ENCODE assay signal across 15 mouse cellular contexts in genomic region chr16:91734771-91735170, GRCm38 (mm10). TPM values are rescaled to one million over a fixed set of nuclear protein-coding genes. Genes with fewer than 3 reads are reported as not detected.
A peak's percentile ranks its signal among the peaks of the same experiment; 100 is the strongest.
DNase-seq lines count a peak whose midpoint lies in the region; ATAC-seq and TF ChIP-seq lines count a peak whose summit lies in the region.
"Had no signal": no experiment of that assay in that cellular context is flagged by ENCODE, and none has a peak within 500 bp of the region (broad histone marks: within the 10 kb centered on the region; RNA-seq: fewer than 3 reads in every experiment).

No protein-coding gene starts in this region.

- no peak for TF ChIP-seq CTCF in bone marrow macrophage, adult 2 months (IDR thresholded peaks at IDR 0.05; ENCODE audit: low read depth, low read length)

- ATAC-seq in limb, embryonic 13.5 days (ENCODE audit: low FRiP score, low read depth) = no peak

- peak overlapping the region; percentile 45 for H3K9ac ChIP-seq in limb, embryonic 13.5 days
- H3K9ac ChIP-seq: hindbrain, embryonic 14.5 days; liver, embryonic 14.5 days had no signal

- WGBS in limb, embryonic 13.5 days = 57% methylated on average over 5 of the region's 5 CpGs
- 78% methylated on average over 5 of the region's 5 CpGs for WGBS in limb, embryonic 10.5 days

- H3K27me3 ChIP-seq in limb, embryonic 13.5 days = no peaks in the 10 kb centered on the region
- no peaks in the 10 kb centered on the region for H3K27me3 ChIP-seq in limb, embryonic 10.5 days (ENCODE audit: low read depth, poor library complexity, severe bottlenecking)

- no peak overlapping the region for H3K4me3 ChIP-seq in limb, embryonic 13.5 days
- H3K4me3 ChIP-seq in limb, embryonic 10.5 days = no peak overlapping the region
- H3K4me3 ChIP-seq in bone marrow macrophage, adult 2 months (ENCODE audit: insufficient read depth, low read length) = peak overlapping the region; percentile 19
- H3K4me3 ChIP-seq: left cerebral cortex, adult 2 months had no signal

- H3K4me2 ChIP-seq in limb, embryonic 13.5 days (replicated peaks) = no peak overlapping the region
- H3K4me2 ChIP-seq: hindbrain, embryonic 14.5 days had no signal

- no peak overlapping the region for H3K27ac ChIP-seq in limb, embryonic 13.5 days
- no peak overlapping the region for H3K27ac ChIP-seq in limb, embryonic 10.5 days
- H3K27ac ChIP-seq in bone marrow macrophage, adult 2 months (ENCODE audit: insufficient read depth, low read depth, low read length) = peak overlapping the region; percentile 86
- H3K27ac ChIP-seq: hindbrain, embryonic 14.5 days; left cerebral cortex, adult 2 months; liver, embryonic 14.5 days had no signal

- TF ChIP-seq POLR2A in bone marrow macrophage, adult 2 months (IDR thresholded peaks at IDR 0.05; ENCODE audit: borderline replicate concordance, low read depth, low read length) = no peak

- DNase-seq in gastrocnemius, adult 18-20 months (ENCODE audit: low spot score) = peak; percentile 62
- no peak for DNase-seq in gastrocnemius, postnatal 10 days
- DNase-seq in limb, embryonic 10.5 days (ENCODE audit: low spot score) = no peak
- DNase-seq in lung, postnatal 36 days = peak; percentile 21
- no peak for DNase-seq in right cerebral cortex, postnatal 4 days
- DNase-seq in cerebellum, postnatal 10 days = no peak
- DNase-seq: cerebellum, postnatal 36 days; kidney, postnatal 10 days; midbrain, embryonic 14.5 days; right cerebral cortex, postnatal 25 days had no signal

- H3K9me3 ChIP-seq in limb, embryonic 13.5 days = no peaks in the 10 kb centered on the region
- H3K9me3 ChIP-seq in limb, embryonic 10.5 days (replicated peaks) = no peaks in the 10 kb centered on the region

- no peaks in the 10 kb centered on the region for H3K36me3 ChIP-seq in limb, embryonic 13.5 days
- H3K36me3 ChIP-seq in limb, embryonic 10.5 days = no peaks in the 10 kb centered on the region

- H3K4me1 ChIP-seq in limb, embryonic 13.5 days = peaks cover 32% of the 10 kb centered on the region
- H3K4me1 ChIP-seq in limb, embryonic 10.5 days = peaks cover 40% of the 10 kb centered on the region
- H3K4me1 ChIP-seq in bone marrow macrophage, adult 2 months (ENCODE audit: control insufficient read depth, insufficient read depth, low read length) = peaks cover 64% of the 10 kb centered on the region

RNA-seq across cellular contexts. Expression of gene Itsn1, which starts 5.7 kb away (rescaled TPM):
- 10 to 100 TPM; 62.8 to 63.5 TPM for total RNA-seq in gastrocnemius, adult 18-20 months (2021)
- total RNA-seq in gastrocnemius, postnatal 10 days (2021) = 10 to 100 TPM; 60.2 to 81.2 TPM
- 27.4 and 27.7 TPM in 2 replicates for polyA plus RNA-seq in limb, embryonic 13.5 days (2015; fragmentation: Nextera tagmentation; extraction: Ambion mirVana)
- polyA plus RNA-seq in limb, embryonic 10.5 days (2016; fragmentation: Nextera tagmentation; extraction: Ambion mirVana) = 33.1 and 34.5 TPM in 2 replicates
- 110 and 130 TPM in 2 replicates for polyA plus RNA-seq in bone marrow macrophage, adult 2 months (2012; ENCODE audit: insufficient read depth, insufficient read length, missing spikeins)

RNA-seq across cellular contexts. Expression of gene Cryzl1, which starts 6.0 kb away (rescaled TPM):
- total RNA-seq in gastrocnemius, adult 18-20 months (2021) = 10 to 100 TPM; 11.4 to 15.6 TPM
- 10 to 100 TPM; 15.1 to 19.4 TPM for total RNA-seq in gastrocnemius, postnatal 10 days (2021)
- polyA plus RNA-seq in limb, embryonic 13.5 days (2015; fragmentation: Nextera tagmentation; extraction: Ambion mirVana) = 71.9 and 75.4 TPM in 2 replicates
- 54.5 and 61.3 TPM in 2 replicates for polyA plus RNA-seq in limb, embryonic 10.5 days (2016; fragmentation: Nextera tagmentation; extraction: Ambion mirVana)
- polyA plus RNA-seq in bone marrow macrophage, adult 2 months (2012; ENCODE audit: insufficient read depth, insufficient read length, missing spikeins) = 55.0 and 61.5 TPM in 2 replicates

RNA-seq across cellular contexts. Expression of gene Donson, which starts 46.2 kb away (rescaled TPM):
- total RNA-seq in gastrocnemius, adult 18-20 months (2021) = 1 to 10 TPM; 1.1 TPM
- 1 to 10 TPM; 2.4 to 3.8 TPM for total RNA-seq in gastrocnemius, postnatal 10 days (2021)
- 22.1 and 23.2 TPM in 2 replicates for polyA plus RNA-seq in limb, embryonic 13.5 days (2015; fragmentation: Nextera tagmentation; extraction: Ambion mirVana)
- 41.0 and 43.2 TPM in 2 replicates for polyA plus RNA-seq in limb, embryonic 10.5 days (2016; fragmentation: Nextera tagmentation; extraction: Ambion mirVana)
- 12.2 and 14.5 TPM in 2 replicates for polyA plus RNA-seq in bone marrow macrophage, adult 2 months (2012; ENCODE audit: insufficient read depth, insufficient read length, missing spikeins)

Comparison
In these comparisons a context has a peak if more than half of its experiments do, and no peak if none do; other contexts are left out.
1. DNase-seq: peak in gastrocnemius, adult 18-20 months (single experiment) and lung, postnatal 36 days (single experiment); none in gastrocnemius, postnatal 10 days (single experiment), limb, embryonic 10.5 days (single experiment), right cerebral cortex, postnatal 4 days (single experiment) and cerebellum, postnatal 10 days (0 of 2).